Mouse (Mus musculus) limb, embryonic 15.5 days (tissue): ENCODE results near the gene Epb42. TPM values are rescaled to one million over a fixed set of nuclear protein-coding genes. Genes with fewer than 3 reads are reported as not detected.
"Not testable (repeated sequence)": the region's sequence is repeated elsewhere in the genome, so short reads cannot be mapped to it uniquely, and the experiment has no call there.

Source experiments
- ATAC-seq: fragments of 200-750 bp; cut with Nextera tagmentation; 2 replicates; pipeline ENCODE4 v1.8.0; 2017; ENCODE audit warnings: low read depth, moderate TSS enrichment; ENCODE audit not compliant: insufficient number of reproducible peaks, low FRiP score, low TSS enrichment
- H3K27ac ChIP-seq: fragments of 300-500 bp; sonication (generic); 2 replicates; pipeline ENCODE4 v1.5.1; 2015; ENCODE audit warnings: moderate library complexity, mild to moderate bottlenecking, inconsistent platforms
- H3K27me3 ChIP-seq: fragments of 300-500 bp; sonication (generic); 2 replicates; pipeline ENCODE4 v1.6.1; 2015; ENCODE audit warnings: inconsistent platforms
- H3K36me3 ChIP-seq: fragments of 300-500 bp; sonication (generic); 2 replicates; pipeline ENCODE4 v1.6.1; 2015; ENCODE audit warnings: inconsistent platforms
- H3K4me1 ChIP-seq: fragments of 300-500 bp; sonication (generic); 2 replicates; pipeline ENCODE4 v1.6.1; 2015; ENCODE audit warnings: inconsistent platforms
- H3K4me2 ChIP-seq: fragments of 300-500 bp; sonication (generic); 2 replicates; pipeline ENCODE4 v1.6.1; 2015; ENCODE audit warnings: mild to moderate bottlenecking, inconsistent platforms
- H3K4me3 ChIP-seq: fragments of 300-500 bp; sonication (generic); 2 replicates; pipeline ENCODE4 v1.5.1; 2015; ENCODE audit warnings: mild to moderate bottlenecking, inconsistent platforms
- H3K9ac ChIP-seq: fragments of 300-500 bp; sonication (generic); 2 replicates; pipeline ENCODE4 v1.6.1; 2015; ENCODE audit warnings: inconsistent platforms
- H3K9me3 ChIP-seq: fragments of 300-500 bp; sonication (generic); 2 replicates; pipeline ENCODE4 v1.6.1; 2016; ENCODE audit warnings: inconsistent platforms
- WGBS: fragments of 180-500 bp; shearing (Covaris S2); methylation state at CpG from one replicate; pipeline ENCODE4 v1.1.7; 2015; 5-methylcytosine and 5-hydroxymethylcytosine counted together
- polyA plus RNA-seq: library from polyadenylated mRNA; unstranded; fragments of >200 nt; fragmentation: Nextera tagmentation; extraction: Ambion mirVana; gene quantifications from 2 replicates; pipeline ENCODE4 v1.2.1, GENCODE M21; 2015

Epb42 gene
- polyA plus RNA-seq, 1 experiment from 2014 or later: 1.0 TPM

DNA sequence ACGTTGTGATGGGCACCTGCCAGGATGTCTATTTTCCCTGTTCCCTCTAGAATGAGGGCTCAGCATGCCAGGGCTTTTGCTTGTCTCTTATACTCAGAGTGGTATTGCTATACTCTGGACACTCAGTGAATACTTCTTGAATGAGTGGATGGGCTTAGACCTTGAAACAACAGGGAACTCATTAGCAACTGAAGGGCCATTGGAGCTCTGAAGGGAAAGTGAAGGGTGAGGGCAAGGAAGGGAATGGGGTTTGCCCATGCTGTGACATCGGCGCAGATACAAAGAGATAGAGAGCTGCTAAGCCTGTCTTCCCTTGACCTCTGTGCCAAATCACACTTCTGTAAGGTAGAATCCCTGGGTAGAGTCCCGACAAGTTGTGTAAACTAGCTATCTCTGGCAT is 8.8 kb upstream of the Epb42 start:
- Histone ChIP-seq H3K36me3 (no peaks in the 10 kb centered on the region), H3K27me3 (no peaks in the 10 kb centered on the region), H3K4me1 (no peaks in the 10 kb centered on the region), H3K27ac (no peak overlapping the region), H3K4me2 (no peak overlapping the region), H3K4me3 (no peak overlapping the region), H3K9ac (no peak overlapping the region), H3K9me3 (no peaks in the 10 kb centered on the region)
- no peak for ATAC-seq
- 75% methylated on average over 4 of the region's 4 CpGs for WGBS

DNA sequence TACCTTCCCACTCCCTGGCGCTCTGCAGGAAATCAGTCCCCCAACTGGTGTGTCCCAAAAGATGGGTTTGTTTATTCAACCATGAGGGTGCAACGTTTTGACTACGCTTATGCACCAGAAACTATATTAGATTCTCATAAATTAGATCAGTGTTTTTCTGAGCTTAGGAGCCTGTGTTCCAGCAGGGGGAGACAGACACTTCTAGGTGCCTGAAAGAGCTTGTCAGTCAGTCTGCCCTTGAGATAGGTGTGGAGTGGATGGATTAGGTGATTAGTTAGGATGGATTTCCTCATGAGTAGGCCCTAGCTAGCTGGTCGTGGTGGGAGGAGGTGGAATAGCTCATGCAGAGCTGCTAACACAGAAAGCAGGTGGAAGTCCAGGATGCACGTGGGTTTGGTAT is 4.2 kb upstream of the Epb42 start:
- Histone ChIP-seq H3K27me3 (no peaks in the 10 kb centered on the region), H3K4me2 (no peak overlapping the region), H3K9me3 (no peaks in the 10 kb centered on the region), H3K27ac (no peak overlapping the region), H3K4me1 (no peaks in the 10 kb centered on the region), H3K4me3 (no peak overlapping the region), H3K36me3 (no peaks in the 10 kb centered on the region), H3K9ac (no peak overlapping the region)
- 43% methylated on average over 5 of the region's 5 CpGs for WGBS
- ATAC-seq: no peak

DNA sequence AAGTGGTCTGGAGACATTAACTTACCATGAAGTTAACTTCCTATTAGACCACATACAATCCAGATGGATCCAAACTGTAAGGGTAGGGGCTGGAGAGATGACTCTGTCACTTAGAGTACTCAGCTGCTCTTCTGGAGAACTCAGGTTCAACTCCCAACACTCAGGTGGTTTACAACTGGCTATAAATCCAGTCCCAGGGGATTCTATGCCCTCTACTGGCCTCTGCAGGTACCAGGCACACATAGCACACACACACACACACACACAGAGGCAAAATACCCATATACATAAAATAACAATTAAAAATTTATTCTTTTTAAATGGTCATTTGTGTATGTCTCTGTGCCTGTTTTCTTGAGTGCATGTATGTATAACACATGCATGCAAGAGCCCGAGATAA is 2.5 kb upstream of the Epb42 start:
- Histone ChIP-seq H3K27me3 (no peaks in the 10 kb centered on the region), H3K4me2 (no peak overlapping the region), H3K9me3 (no peaks in the 10 kb centered on the region), H3K4me1 (no peaks in the 10 kb centered on the region), H3K9ac (no peak overlapping the region), H3K36me3 (no peaks in the 10 kb centered on the region), H3K4me3 (no peak overlapping the region), H3K27ac (no peak overlapping the region)
- WGBS: 100% methylated on average over 1 of the region's 1 CpGs
- ATAC-seq: no peak

DNA sequence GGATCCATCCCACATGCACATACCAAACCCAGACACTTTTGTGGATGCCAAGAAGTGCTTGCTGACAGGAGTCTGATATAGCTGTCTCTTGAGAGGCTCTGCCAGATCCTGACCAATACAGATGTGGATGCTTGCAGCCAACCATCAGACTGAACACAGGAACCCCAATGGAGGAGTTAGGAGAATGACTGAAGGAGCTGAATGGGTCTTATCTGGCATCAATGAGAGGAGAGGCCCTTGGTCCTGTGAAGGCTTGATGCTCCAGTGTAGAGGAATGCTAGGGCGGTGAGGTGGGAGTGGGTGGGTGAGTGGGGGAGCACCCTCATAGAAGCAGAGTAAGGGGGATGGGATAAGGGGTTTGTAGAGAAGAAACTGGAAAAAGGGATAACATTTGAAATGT is 2.0 kb upstream of the Epb42 start:
- not testable (repeated sequence) for H3K27ac ChIP-seq, ATAC-seq, H3K9ac ChIP-seq, H3K27me3 ChIP-seq, H3K4me3 ChIP-seq, H3K4me1 ChIP-seq, H3K4me2 ChIP-seq, H3K36me3 ChIP-seq, H3K9me3 ChIP-seq
- WGBS: 100% methylated on average over 1 of the region's 1 CpGs

DNA sequence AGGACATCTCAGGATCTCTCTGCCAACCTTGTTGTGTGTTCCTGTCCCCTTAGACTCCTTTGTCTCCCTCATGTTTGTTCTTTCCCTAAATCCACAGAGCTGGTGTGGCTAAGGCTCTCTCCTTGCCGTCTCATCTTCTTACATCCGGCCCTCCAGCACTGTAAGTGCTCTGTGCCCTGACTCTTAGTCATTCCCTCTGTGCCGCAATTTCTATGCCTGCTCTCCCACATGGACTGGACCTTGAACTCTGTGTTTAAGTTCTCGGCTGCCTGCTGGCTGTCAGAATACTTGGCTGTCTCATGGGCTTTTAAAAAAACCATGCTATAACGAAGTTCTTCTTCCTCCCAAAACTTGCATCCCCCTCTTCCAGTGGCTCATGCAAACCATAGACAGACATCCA is 14.0 kb downstream of the Epb42 start:
- Histone ChIP-seq H3K4me3 (no peak overlapping the region), H3K27ac (no peak overlapping the region), H3K9ac (no peak overlapping the region), H3K27me3 (peaks cover 3% of the 10 kb centered on the region), H3K4me1 (no peaks in the 10 kb centered on the region), H3K36me3 (peaks cover under 1% of the 10 kb centered on the region), H3K9me3 (no peaks in the 10 kb centered on the region), H3K4me2 (no peak overlapping the region)
- WGBS: 69% methylated on average over 5 of the region's 5 CpGs
- no peak for ATAC-seq

DNA sequence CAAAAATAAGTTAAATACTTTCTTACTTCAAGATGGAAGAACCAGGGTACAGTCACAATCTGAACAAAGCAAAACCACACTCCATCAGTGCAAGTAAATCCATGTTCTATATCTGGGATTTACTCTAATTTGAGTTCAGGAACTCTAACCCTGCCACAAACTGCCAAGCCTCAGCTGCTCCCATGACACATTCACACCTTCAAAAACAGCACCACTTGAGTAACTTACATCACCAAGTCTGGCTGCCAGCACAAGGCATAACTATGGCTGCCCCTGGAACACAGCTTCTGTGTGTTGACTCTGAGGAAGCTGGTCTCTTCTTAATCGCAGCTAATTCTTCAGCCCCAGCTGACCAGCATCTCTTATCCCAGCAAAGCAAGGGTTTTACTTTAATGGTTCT is 19.7 kb downstream of the Epb42 start:
- Histone ChIP-seq H3K4me3 (no peak overlapping the region), H3K27me3 (no peaks in the 10 kb centered on the region), H3K9me3 (no peaks in the 10 kb centered on the region), H3K9ac (no peak overlapping the region), H3K4me1 (no peaks in the 10 kb centered on the region), H3K4me2 (no peak overlapping the region), H3K36me3 (peaks cover 40% of the 10 kb centered on the region), H3K27ac (no peak overlapping the region)
- 100% methylated on average over 1 of the region's 1 CpGs for WGBS
- no peak for ATAC-seq

DNA sequence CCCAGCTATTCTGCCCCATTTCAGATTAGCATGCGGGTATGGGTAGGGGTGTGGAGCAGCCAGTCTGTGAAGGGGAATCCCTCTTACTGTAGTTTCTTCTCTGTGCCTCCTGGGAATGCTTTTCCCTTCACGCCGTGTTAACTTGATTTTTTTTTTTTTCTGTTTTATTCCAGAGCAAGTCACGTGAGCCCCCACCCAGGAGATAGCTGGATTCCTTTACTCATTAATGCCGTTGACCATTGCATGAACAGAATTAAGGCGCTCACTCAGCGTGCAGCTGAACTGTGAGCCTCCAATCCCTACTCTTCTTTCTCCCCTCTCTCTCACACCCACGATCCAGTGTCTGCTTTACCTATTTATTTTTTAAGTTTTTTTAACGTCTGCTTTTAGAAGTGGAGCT is 20.6 kb downstream of the Epb42 start:
- Histone ChIP-seq H3K36me3 (peaks cover 49% of the 10 kb centered on the region), H3K9me3 (no peaks in the 10 kb centered on the region), H3K4me2 (no peak overlapping the region), H3K27ac (no peak overlapping the region), H3K27me3 (no peaks in the 10 kb centered on the region), H3K9ac (no peak overlapping the region), H3K4me1 (no peaks in the 10 kb centered on the region), H3K4me3 (no peak overlapping the region)
- no peak for ATAC-seq
- WGBS: 92% methylated on average over 9 of the region's 9 CpGs

DNA sequence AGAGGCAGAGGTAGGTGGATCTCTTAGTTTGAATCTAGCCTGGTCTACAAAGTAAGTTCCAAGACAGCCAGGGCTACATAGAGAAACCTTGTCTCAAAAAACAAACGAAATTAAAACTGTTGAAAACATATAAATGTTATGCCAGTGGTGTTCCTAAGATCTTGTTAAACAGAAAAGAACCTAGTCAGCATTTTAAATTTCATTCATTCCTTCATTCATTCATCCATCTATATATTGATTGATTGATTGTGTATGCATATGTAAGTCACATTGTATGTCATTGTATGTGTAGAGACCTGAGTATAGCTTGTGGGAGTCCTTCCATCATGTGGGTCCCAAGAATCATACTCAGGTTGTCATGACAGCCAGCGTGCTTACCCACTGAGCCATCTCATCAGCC is 21.4 kb downstream of the Epb42 start:
- WGBS: 82% methylated on average over 2 of the region's 2 CpGs
- Histone ChIP-seq H3K9ac (no peak overlapping the region), H3K27ac (no peak overlapping the region), H3K4me1 (no peaks in the 10 kb centered on the region), H3K27me3 (no peaks in the 10 kb centered on the region), H3K36me3 (peaks cover 52% of the 10 kb centered on the region), H3K4me3 (no peak overlapping the region), H3K4me2 (no peak overlapping the region), H3K9me3 (no peaks in the 10 kb centered on the region)
- ATAC-seq: no peak

DNA sequence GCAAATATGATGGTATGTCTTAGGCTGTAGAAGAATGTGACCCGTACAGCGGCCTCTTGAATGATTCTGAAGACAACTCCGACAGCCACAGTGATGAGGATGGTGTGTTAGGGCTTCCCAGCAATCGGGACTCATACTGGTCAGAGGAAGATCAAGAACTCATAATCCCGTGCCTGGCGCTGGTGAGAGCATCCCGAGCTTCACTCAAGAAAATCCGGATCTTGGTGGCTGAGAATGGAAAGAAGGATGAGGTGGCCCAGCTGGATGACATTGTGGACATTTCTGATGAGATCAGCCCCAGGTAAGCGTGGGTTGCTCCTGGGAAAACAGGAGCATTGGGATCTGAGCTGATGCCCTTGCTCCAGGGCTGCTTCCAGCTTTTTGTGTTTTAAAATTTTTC is 24.2 kb downstream of the Epb42 start:
- H3K27ac ChIP-seq: no peak overlapping the region
- H3K4me3 ChIP-seq: no peak overlapping the region
- H3K4me2 ChIP-seq: no peak overlapping the region
- ATAC-seq: no peak
- no peaks in the 10 kb centered on the region for H3K27me3 ChIP-seq
- no peaks in the 10 kb centered on the region for H3K9me3 ChIP-seq
- H3K36me3 ChIP-seq: peaks cover 48% of the 10 kb centered on the region
- peaks cover 7% of the 10 kb centered on the region for H3K4me1 ChIP-seq
- 89% methylated on average over 9 of the region's 9 CpGs for whole genome bisulfite sequencing
- no peak overlapping the region for H3K9ac ChIP-seq

DNA sequence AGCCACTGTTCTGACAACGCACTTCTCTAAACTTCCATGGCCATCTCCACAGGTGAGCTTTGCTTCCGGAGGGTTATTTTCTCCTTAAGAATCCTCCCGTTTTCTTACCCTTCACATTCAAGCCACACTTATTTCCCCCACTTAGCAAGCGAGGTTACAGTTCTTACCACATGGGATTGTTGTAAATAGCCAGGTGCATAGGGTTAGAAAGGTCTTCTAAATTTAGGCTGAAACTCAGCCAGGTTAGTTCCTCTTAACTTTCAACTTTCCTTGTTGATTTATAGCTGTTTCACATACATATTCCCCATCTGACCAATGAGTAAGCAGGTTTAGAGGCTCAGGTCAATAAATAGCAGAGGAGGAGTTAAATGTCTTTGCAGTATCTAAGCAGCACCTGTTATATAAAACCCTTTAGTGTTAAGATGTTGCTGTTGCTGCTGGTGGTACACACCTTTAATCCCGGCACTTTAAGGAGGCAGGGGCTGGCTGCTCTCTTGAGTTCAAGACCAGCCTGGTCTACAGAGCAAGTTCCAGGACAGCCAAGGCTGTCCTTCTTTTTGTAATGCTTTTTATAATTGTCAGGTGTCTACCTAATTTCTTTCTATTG is 27.7 kb downstream of the Epb42 start:
- 21% methylated on average over 5 of the region's 5 CpGs for WGBS
- Histone ChIP-seq H3K36me3 (peaks cover 25% of the 10 kb centered on the region), H3K4me3 (peak overlapping the region; percentile 62), H3K9me3 (no peaks in the 10 kb centered on the region), H3K27me3 (no peaks in the 10 kb centered on the region), H3K4me2 (peak overlapping the region; percentile 67), H3K9ac (peak overlapping the region; percentile 41), H3K4me1 (peaks cover 7% of the 10 kb centered on the region), H3K27ac (no peak overlapping the region)
- no peak for ATAC-seq

DNA sequence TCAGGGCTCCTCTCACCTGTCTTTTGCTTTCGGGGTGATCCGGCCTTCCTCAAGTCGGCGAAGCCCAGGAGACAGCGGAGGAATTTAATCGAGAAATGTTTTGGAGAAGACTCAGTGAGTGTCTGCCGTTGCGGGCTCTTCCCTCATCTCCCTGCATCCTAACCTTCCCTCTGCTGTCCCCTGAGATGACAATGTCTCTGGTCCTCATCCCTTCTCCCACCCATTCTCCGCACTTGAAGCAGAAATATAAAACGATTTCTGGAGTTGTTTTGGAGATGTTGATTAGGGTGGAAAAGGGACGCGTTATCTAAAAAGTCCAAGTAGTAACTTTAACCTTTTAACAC is 28.2 kb downstream of the Epb42 start:
- peaks cover 7% of the 10 kb centered on the region for H3K4me1 ChIP-seq
- no peak for ATAC-seq
- no peaks in the 10 kb centered on the region for H3K27me3 ChIP-seq
- no peak overlapping the region for H3K27ac ChIP-seq
- peak overlapping the region; percentile 41 for H3K9ac ChIP-seq
- H3K36me3 ChIP-seq: peaks cover 22% of the 10 kb centered on the region
- peak overlapping the region; percentile 62 for H3K4me3 ChIP-seq
- peak overlapping the region; percentile 67 for H3K4me2 ChIP-seq
- 1% methylated on average over 12 of the region's 12 CpGs for WGBS
- no peaks in the 10 kb centered on the region for H3K9me3 ChIP-seq

DNA sequence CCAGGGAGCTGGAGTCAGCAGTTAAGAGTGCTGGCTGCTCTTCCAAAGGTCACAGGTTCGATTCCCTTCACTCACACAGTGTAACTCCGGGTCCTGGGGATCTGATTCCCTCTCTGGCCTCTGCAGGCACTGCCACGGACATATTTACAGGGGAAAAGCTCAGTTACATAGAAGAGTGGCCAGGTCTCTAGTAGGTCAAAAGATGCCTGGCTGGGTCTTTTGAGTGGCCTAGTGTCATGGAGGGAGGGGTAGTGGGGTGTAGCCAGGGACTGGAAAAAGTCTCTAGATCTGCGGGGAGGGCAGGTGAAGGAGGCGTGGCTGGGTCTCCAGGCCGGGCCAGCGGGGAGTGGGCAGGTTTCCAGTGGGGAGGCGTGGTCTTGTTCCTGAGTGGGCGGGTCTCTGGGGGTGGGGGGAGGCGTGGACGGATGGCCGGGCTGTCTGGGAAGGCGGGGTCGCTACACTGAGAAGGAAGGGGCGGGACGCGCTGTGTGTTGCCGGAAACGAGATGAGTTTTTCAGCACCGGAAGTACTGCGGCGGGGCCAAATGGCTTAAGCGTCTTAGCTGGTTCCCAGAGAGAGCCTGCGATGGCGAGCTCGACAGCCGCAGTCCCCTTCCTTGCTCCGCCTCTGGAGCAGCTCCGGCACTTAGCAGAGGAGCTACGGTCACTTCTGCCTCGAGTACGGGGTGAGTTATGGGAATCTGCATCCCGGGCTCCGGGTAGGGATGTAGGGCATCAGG is 28.8 kb downstream of the Epb42 start, which contains the start of gene Ccndbp1:
TSS of gene Ccndbp1 (plus strand) at position 479 of the 739 bp plus-strand sequence.
- peaks cover 7% of the 10 kb centered on the region for H3K4me1 ChIP-seq
- peak within 1 kb of the TSS; percentile 41 for H3K9ac ChIP-seq
- H3K4me3 ChIP-seq: peak within 1 kb of the TSS; percentile 62
- peak within 1 kb of the TSS; percentile 67 for H3K4me2 ChIP-seq
- peaks cover 20% of the 10 kb centered on the region for H3K36me3 ChIP-seq
- peak; percentile 91 for ATAC-seq
- H3K27me3 ChIP-seq: no peaks in the 10 kb centered on the region
- H3K9me3 ChIP-seq: no peaks in the 10 kb centered on the region
- WGBS: 2% methylated on average over 34 of the region's 34 CpGs
- H3K27ac ChIP-seq: 0 out of 2 replicates have a peak within 1 kb of the TSS, but pooled peaks have one; percentile 38
